Mouse (Mus musculus) liver, adult 2 months (tissue): Measurements from ENCODE around the gene Uqcc2.

ENCODE experiments used
- CTCF ChIP-seq: fragments of 200-500 bp; IDR thresholded peaks from 2 replicates; pipeline ENCODE4 v1.5.1; 2011; ENCODE audit warnings: low read depth, low read length, control low read depth
- POLR2A ChIP-seq: fragments of 200-500 bp; IDR thresholded peaks from 2 replicates; pipeline ENCODE4 v1.6.1; 2011; ENCODE audit warnings: low read length, control low read depth; ENCODE audit not compliant: insufficient read depth; ENCODE audit errors: extremely low read depth

DNA sequence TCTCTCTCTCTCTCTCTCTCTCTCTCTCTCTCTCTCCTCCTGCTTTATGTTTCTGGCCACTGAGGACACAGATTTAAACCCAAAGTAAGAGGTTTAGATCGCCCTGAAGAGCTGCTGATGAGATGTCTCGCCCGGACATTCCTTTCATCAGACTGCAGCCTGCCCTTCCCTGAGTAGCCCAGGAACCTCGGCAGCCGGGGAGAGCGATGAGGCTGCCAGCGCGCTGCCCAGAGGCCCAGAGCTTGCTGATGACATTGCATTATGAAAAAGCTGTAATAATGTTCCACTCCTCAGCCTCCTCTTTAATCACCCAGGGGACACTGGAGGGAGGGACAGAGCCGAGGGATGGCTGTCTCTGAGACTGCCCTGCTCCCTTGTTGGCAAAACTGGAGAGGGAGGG is 6.5 kb upstream of the Uqcc2 start:
- no peak for TF ChIP-seq CTCF
- TF ChIP-seq POLR2A: no peak
